Mouse (Mus musculus): ENCODE results near the gene Gpx4. TPM values are rescaled to one million over a fixed set of nuclear protein-coding genes. Genes with fewer than 3 reads are reported as not detected.

Gene Gpx4
- polyA plus RNA-seq, 1 experiment: 1,603 TPM

- TF ChIP-seq GATA1 (IDR thresholded peaks at IDR 0.05; ENCODE audit: low read length): no peak
Observed at GRCm38 (mm10) chr10:80019471-80020131, 27.4 kb upstream of the Gpx4 start.

- TF ChIP-seq GATA1 (IDR thresholded peaks at IDR 0.05; ENCODE audit: low read length): no peak
Observed at GRCm38 (mm10) chr10:80020191-80020590, 26.8 kb upstream of the Gpx4 start.

GRCm38 (mm10) chr10:80020603-80021319, 26.2 kb upstream of the Gpx4 start:
- TF ChIP-seq GATA1 (IDR thresholded peaks at IDR 0.05; ENCODE audit: low read length): no peak

- no peak for TF ChIP-seq GATA1 (IDR thresholded peaks at IDR 0.05; ENCODE audit: low read length)
Observed at GRCm38 (mm10) chr10:80021320-80021641, 25.7 kb upstream of the Gpx4 start.

GRCm38 (mm10) chr10:80022164-80022563, 24.8 kb upstream of the Gpx4 start:
- no peak for TF ChIP-seq GATA1 (IDR thresholded peaks at IDR 0.05; ENCODE audit: low read length)

GRCm38 (mm10) chr10:80022806-80023205, 24.2 kb upstream of the Gpx4 start:
- TF ChIP-seq GATA1 (IDR thresholded peaks at IDR 0.05; ENCODE audit: low read length): no peak

GRCm38 (mm10) chr10:80023758-80024157, 23.2 kb upstream of the Gpx4 start:
- no peak for TF ChIP-seq GATA1 (IDR thresholded peaks at IDR 0.05; ENCODE audit: low read length)

- TF ChIP-seq GATA1 (IDR thresholded peaks at IDR 0.05; ENCODE audit: low read length): no peak
Observed at GRCm38 (mm10) chr10:80024229-80025043, 22.5 kb upstream of the Gpx4 start.

GRCm38 (mm10) chr10:80025044-80025347, 22.0 kb upstream of the Gpx4 start:
- TF ChIP-seq GATA1 (IDR thresholded peaks at IDR 0.05; ENCODE audit: low read length): no peak

- TF ChIP-seq GATA1 (IDR thresholded peaks at IDR 0.05; ENCODE audit: low read length): no peak
Observed at GRCm38 (mm10) chr10:80025463-80025862, 21.5 kb upstream of the Gpx4 start.

- no peak for TF ChIP-seq GATA1 (IDR thresholded peaks at IDR 0.05; ENCODE audit: low read length)
Observed at GRCm38 (mm10) chr10:80025889-80026288, 21.1 kb upstream of the Gpx4 start.

- TF ChIP-seq GATA1 (IDR thresholded peaks at IDR 0.05; ENCODE audit: low read length): no peak
Observed at GRCm38 (mm10) chr10:80027681-80028520, 19.1 kb upstream of the Gpx4 start.

GRCm38 (mm10) chr10:80028521-80028846, 18.5 kb upstream of the Gpx4 start:
- TF ChIP-seq GATA1 (IDR thresholded peaks at IDR 0.05; ENCODE audit: low read length): no peak

- no peak for TF ChIP-seq GATA1 (IDR thresholded peaks at IDR 0.05; ENCODE audit: low read length)
Observed at GRCm38 (mm10) chr10:80030191-80030590, 16.8 kb upstream of the Gpx4 start.

- TF ChIP-seq GATA1 (IDR thresholded peaks at IDR 0.05; ENCODE audit: low read length): no peak
Observed at GRCm38 (mm10) chr10:80030736-80031135, 16.2 kb upstream of the Gpx4 start.

Measured in G1E-ER4 (cell line).